Mouse (Mus musculus) heart, postnatal 14 days (tissue): ENCODE data around the gene Slitrk3. TPM values are rescaled to one million over a fixed set of nuclear protein-coding genes. Genes with fewer than 3 reads are reported as not detected.
"Not testable (repeated sequence)": the region's sequence is repeated elsewhere in the genome, so short reads cannot be mapped to it uniquely, and the experiment has no call there.

Experiments used
- DNase-seq, 2 experiments: peaks; one replicate each; pipeline ENCODE4 v3.0.0; 2021 to 2022
- intact Hi-C: fragments of 180-260 bp; cut with DNase I; formaldehyde crosslinking; loops from one replicate; pipeline ENCODE4 v1.15.1; 2025
- long read RNA-seq, 2 experiments: library from polyadenylated mRNA; stranded (forward); transcript quantifications; one replicate each; pipeline ENCODE4 v2.0.0; 2021
- total RNA-seq, 2 experiments: library from RNA; stranded (reverse); gene quantifications; 2 replicates each; pipeline ENCODE4 v1.2.3; 2021

The Slitrk3 gene
- total RNA-seq: not detected
- long read RNA-seq, experiment 1: 0 reads
- long read RNA-seq, experiment 2: 0 reads

DNA sequence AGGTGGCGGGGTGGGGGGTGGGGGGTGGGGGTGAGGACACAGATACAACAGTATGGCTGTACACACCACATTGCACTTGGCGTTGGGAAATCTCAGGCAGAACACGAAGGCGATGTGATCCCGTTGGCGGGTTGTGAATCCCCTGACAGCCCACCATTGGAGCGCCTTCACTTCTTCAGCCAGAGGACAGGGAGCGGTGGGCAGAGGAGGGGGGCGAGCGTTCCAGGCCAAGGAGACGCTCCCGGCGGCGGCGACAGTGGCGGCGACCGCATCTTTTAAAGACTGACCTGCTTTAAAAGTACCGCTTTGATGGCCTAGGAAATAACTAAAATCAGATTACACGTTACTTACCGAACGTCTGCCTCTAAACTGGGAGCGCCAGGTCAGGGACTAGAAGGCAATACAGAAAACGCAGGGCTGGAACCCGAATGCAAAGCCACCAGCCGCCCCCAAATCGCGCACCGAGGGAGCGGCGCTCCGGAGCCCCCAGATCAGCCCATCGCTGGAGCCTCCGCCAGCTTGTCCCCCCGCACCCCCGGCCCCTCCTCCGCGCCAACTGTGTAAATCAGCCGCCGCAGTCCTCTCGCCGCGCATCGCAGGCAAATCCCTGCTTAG lies at the start of gene Slitrk3:
Gene Slitrk3 (minus strand): TSS at position 607 of the 615 bp plus-strand sequence.
- intact Hi-C loops: no loop called here
- no peak for DNase-seq

DNA sequence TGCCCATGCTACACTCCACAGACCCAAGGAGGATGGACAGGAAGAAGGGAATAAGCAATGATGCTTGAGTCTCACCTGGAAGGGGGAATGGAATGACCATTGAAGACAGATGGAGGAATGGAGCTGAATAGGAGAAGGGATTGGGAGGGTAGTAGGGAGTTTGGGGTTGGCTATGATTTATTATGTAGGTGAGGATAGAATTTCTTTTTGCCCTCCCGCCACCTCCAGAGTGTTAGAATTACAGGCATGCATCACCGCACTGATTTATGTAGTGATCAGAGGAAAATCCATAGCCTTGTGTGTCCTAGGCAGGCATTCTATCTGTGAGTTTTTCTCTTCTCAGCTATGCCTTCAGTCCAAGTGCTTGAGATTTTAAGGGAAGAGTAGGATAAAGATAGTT lies 36.8 kb upstream of the Slitrk3 start:
- DNase-seq, intact Hi-C loops: not testable (repeated sequence)

DNA sequence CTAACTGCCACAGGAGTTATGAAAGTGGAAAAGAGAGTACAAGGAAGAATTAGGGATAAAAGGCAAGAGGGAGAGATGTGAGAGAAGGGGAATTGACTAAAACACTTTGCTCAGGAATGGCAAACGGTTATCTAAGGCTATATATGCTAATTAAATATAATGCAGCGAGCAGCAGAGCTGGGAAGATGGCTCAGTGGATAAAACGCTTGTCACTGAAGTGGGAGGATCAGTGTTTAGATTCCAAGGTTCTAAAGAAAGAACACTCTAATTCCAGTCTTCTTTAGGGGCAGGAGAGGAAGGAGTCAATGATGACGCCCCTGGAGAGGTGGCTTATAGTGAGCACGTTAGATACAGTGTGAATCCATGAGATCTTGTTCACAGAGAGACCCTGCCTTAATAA lies 27.0 kb upstream of the Slitrk3 start:
- DNase-seq: no peak
- intact Hi-C loops: no loop called here

- intact Hi-C loops: loop anchor here (2.0 kb wide), 1 partner anchor 335 kb away; no protein-coding TSS in a partner anchor
These were observed 8.5 kb upstream of the Slitrk3 start for GRCm38 (mm10) chr3:73065823-73066755.

GRCm38 (mm10) chr3:73058190-73058589 lies 587 bp upstream of the Slitrk3 start:
- intact Hi-C loops: no loop called here
- no peak for DNase-seq

More at GRCm38 (mm10) chr3:73065823-73066755, 8.5 kb upstream of the Slitrk3 start:
- DNase-seq: peak; percentile 52 to 64

DNA sequence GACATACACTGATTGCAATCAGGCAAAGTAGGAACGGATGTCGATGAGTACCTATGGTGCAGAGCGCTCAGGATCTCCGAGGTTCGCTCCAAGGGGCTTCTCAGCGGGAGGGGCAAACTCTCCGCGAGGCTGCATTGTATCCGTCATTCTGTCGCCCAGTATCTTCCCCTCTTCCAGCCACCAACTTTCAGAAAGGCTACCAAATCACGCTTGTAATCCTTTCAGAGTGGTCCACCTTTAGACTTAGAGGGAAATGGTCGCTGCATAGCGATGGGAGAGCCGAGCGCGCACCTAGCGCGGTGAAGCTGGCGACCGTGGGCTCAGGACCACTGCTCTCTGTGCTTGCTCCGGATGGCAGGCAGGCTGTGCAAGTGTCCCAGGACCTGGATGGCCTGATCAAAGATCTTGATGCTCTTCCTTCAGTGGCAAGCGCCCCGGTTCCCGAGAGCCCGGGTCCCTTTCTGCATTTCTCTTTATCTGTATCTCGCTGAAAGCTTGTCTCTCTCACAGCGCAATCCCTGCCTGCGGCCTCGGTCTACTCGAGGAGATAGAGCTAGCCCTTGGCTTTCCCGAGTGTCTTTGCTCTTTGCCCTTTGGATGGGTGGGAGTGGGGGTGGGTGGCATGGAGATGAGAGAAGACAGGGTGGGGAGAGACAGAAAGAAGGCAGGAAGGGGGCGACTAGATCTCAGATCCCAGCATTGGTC lies 959 bp downstream of the Slitrk3 start:
- intact Hi-C loops: no loop called here
- no peak for DNase-seq

GRCm38 (mm10) chr3:73056044-73056438 lies 1.6 kb downstream of the Slitrk3 start:
- intact Hi-C loops: no loop called here
- no peak for DNase-seq

DNA sequence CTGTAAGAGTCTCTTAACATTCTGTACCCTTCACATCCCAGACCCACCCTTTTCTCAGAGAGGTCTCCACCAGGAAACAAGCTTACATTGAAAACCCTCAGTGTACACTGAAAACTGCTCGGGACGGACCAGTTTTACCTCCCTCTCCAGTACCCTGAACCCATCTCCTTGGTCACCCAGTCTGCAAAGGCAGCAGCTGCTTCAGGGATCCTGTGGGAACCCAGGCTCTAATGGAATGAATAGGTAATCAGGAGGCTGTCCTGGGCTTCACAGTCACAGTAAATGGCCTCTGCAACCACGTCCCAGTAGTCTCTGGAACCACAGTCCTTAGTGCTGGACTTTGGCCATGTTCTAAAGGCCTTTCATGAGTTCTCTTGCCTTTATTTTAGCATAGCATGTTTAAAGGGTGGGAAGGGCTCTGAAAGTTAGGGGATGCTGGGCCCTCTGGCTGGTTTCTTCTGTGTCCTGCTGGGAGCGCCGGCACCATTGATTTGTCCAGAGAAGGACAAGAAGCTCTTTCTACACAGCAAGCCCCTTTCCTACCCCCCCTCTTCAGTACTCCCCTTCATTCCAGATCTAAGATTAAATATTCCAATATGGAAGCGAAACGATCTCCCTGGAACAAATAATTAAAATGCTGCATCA lies 2.1 kb downstream of the Slitrk3 start:
- intact Hi-C loops: no loop called here

GRCm38 (mm10) chr3:73053451-73053931 lies 4.1 kb downstream of the Slitrk3 start:
- DNase-seq: peak in 1 of 2 experiments; percentile 10
- intact Hi-C loops: no loop called here

More for the DNA sequence above, 2.1 kb downstream of the Slitrk3 start:
- DNase-seq: no peak

DNA sequence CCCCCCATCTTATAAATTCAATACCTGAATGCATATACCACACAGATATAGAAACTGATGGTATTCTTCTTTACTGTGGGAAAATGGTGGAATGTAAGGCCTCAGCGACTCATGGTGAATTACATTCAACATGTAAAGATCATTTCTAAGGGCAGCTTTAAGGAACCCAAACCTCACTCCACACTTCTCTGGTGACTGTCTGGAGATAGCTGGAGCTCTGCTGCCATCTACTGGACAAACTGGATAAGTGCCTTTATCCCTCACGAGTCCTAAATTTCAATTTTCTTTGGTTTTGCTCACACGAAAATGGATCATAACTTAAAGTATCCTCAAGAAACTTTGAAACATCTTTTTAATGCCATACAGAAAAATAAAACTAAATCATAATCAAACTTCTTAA lies 11.4 kb downstream of the Slitrk3 start:
- DNase-seq: peak; percentile 33 to 62
- intact Hi-C loops: no loop called here

DNA sequence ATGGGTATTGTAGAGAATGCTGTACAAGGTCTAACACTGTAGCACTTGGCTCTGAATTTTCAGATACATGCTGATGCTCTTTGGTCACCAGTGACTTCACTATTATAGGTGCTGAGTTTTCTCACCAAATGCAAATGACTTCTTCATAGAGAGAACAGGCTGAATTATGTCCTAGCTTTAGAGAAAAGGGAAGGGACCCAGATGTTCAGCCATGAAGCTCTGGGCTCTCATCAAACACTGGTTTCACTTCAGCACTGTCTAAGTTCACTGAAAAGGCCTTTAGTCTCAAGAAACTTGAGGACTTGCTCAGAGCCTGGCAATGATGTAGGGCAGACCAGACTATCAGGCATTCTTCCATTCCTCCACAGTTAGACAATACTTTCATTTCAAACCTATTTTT lies 15.3 kb downstream of the Slitrk3 start:
- intact Hi-C loops: no loop called here
- no peak for DNase-seq

- intact Hi-C loops: no loop called here
- no peak for DNase-seq
These were observed 51.6 kb downstream of the Slitrk3 start for GRCm38 (mm10) chr3:73006045-73006444.

- DNase-seq: no peak
- intact Hi-C loops: no loop called here
These were observed 54.5 kb downstream of the Slitrk3 start for GRCm38 (mm10) chr3:73002933-73003696.

DNA sequence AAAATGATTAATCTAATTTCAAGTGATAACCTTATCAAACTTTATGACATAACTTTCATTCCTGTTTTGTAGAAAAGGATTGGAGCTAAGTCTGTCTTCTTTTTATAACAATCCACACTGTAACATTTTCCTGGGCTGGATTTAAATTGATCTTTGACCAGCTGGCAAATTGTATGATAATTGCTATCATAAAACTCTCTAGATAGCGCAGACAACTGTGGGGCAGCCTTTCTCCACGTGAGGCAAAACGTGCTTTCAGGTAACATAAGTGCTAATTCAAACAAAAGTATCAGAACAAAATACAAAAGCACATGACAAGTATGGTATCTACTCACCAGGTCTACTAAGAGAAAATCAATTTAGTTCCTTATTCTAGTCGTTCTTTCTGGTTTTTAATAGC lies 60.1 kb downstream of the Slitrk3 start:
- no peak for DNase-seq
- intact Hi-C loops: no loop called here

Other genes with a start within 250 kb of the Slitrk3 start
- gene Sis, start 89.9 kb downstream of the Slitrk3 start, total RNA-seq: not detected